Mouse (Mus musculus): ENCODE results near the gene Hoxd10.

Hoxd10 gene

GRCm38 (mm10) chr2:74709465-74710419, 18.0 kb downstream of the Hoxd10 start:
- DNase-seq (ENCODE audit: low spot score in 2 of 2): no peak

- no peak for DNase-seq (ENCODE audit: low spot score in 2 of 2)
Observed at GRCm38 (mm10) chr2:74710929-74711543, 19.3 kb downstream of the Hoxd10 start.

GRCm38 (mm10) chr2:74711721-74712621, 20.2 kb downstream of the Hoxd10 start, which contains the start of the genes Hoxd3 and Hoxd4:
Hoxd3 (plus strand) TSS chr2:74711927.
Hoxd4 (plus strand) TSS chr2:74711929.
- no peak for DNase-seq (ENCODE audit: low spot score in 2 of 2)

GRCm38 (mm10) chr2:74713239-74714150, 21.8 kb downstream of the Hoxd10 start:
- no peak for DNase-seq (ENCODE audit: low spot score in 2 of 2)

GRCm38 (mm10) chr2:74714156-74714789, 22.5 kb downstream of the Hoxd10 start:
- DNase-seq (ENCODE audit: low spot score in 2 of 2): no peak

GRCm38 (mm10) chr2:74714881-74715280, 23.2 kb downstream of the Hoxd10 start:
- DNase-seq (ENCODE audit: low spot score in 2 of 2): no peak

GRCm38 (mm10) chr2:74715504-74716241, 23.9 kb downstream of the Hoxd10 start:
- peak; percentile 57 to 71 for DNase-seq (ENCODE audit: low spot score in 2 of 2)

GRCm38 (mm10) chr2:74720384-74720783, 28.7 kb downstream of the Hoxd10 start:
- DNase-seq (ENCODE audit: low spot score in 2 of 2): no peak

- DNase-seq (ENCODE audit: low spot score in 2 of 2): no peak
Observed at GRCm38 (mm10) chr2:74720955-74721491, 29.3 kb downstream of the Hoxd10 start.

GRCm38 (mm10) chr2:74721882-74722281, 30.2 kb downstream of the Hoxd10 start:
- DNase-seq (ENCODE audit: low spot score in 2 of 2): no peak

GRCm38 (mm10) chr2:74722949-74723348, 31.2 kb downstream of the Hoxd10 start:
- DNase-seq (ENCODE audit: low spot score in 2 of 2): no peak

GRCm38 (mm10) chr2:74724244-74725015, 32.7 kb downstream of the Hoxd10 start:
- DNase-seq (ENCODE audit: low spot score in 2 of 2): no peak

- DNase-seq (ENCODE audit: low spot score in 2 of 2): no peak
Observed at GRCm38 (mm10) chr2:74725171-74725570, 33.4 kb downstream of the Hoxd10 start.

- DNase-seq (ENCODE audit: low spot score in 2 of 2): no peak
Observed at GRCm38 (mm10) chr2:74726551-74726950, 34.8 kb downstream of the Hoxd10 start, which contains the start of gene Gm28230. Gm28230 (plus strand) TSS chr2:74726728.

- DNase-seq (ENCODE audit: low spot score in 2 of 2): no peak
Observed at GRCm38 (mm10) chr2:74726973-74727639, 35.4 kb downstream of the Hoxd10 start.

- DNase-seq (ENCODE audit: low spot score in 2 of 2): no peak
Observed at GRCm38 (mm10) chr2:74727640-74728302, 36.0 kb downstream of the Hoxd10 start.

GRCm38 (mm10) chr2:74728303-74728680, 36.6 kb downstream of the Hoxd10 start:
- DNase-seq (ENCODE audit: low spot score in 2 of 2): no peak
